Mouse (Mus musculus) layer of hippocampus, adult 9-10 months (tissue): ENCODE results near the gene Adi1.

Experiments
- DNase-seq: peaks from one replicate; pipeline ENCODE4 v3.0.0; 2022; ENCODE audit warnings: low spot score

Gene Adi1

GRCm38 (mm10) chr12:28675121-28675924 lies at the start of gene Adi1:
TSS of gene Adi1 (plus strand) at chr12:28675231.
- peak; percentile 61 for DNase-seq

- DNase-seq = no peak
Measured at GRCm38 (mm10) chr12:28625407-28625806, 49.6 kb upstream of the Adi1 start.

- DNase-seq = no peak
Measured at GRCm38 (mm10) chr12:28627092-28627491, 47.9 kb upstream of the Adi1 start.

- no peak for DNase-seq
Measured at GRCm38 (mm10) chr12:28628436-28628835, 46.6 kb upstream of the Adi1 start.

GRCm38 (mm10) chr12:28635058-28635534 lies 39.9 kb upstream of the Adi1 start:
- no peak for DNase-seq

- peak; percentile 80 for DNase-seq
Measured at GRCm38 (mm10) chr12:28635535-28636476, 39.2 kb upstream of the Adi1 start, which contains the start of gene Rps7. TSS of gene Rps7 (minus strand) at chr12:28635953.

GRCm38 (mm10) chr12:28636543-28636942 lies 38.5 kb upstream of the Adi1 start:
- no peak for DNase-seq

GRCm38 (mm10) chr12:28638778-28639177 lies 36.3 kb upstream of the Adi1 start:
- no peak for DNase-seq

GRCm38 (mm10) chr12:28649141-28650110 lies 25.6 kb upstream of the Adi1 start, which contains the start of gene Rnaseh1:
TSS of gene Rnaseh1 (plus strand) at chr12:28649602.
- DNase-seq = peak; percentile 75

- no peak for DNase-seq
Measured at GRCm38 (mm10) chr12:28662628-28663027, 12.4 kb upstream of the Adi1 start.

- DNase-seq = no peak
Measured at GRCm38 (mm10) chr12:28666734-28667133, 8.3 kb upstream of the Adi1 start.

- no peak for DNase-seq
Measured at GRCm38 (mm10) chr12:28667287-28667686, 7.7 kb upstream of the Adi1 start.

GRCm38 (mm10) chr12:28674038-28674720 lies 852 bp upstream of the Adi1 start:
- no peak for DNase-seq

GRCm38 (mm10) chr12:28675925-28676209 lies 836 bp downstream of the Adi1 start:
- no peak for DNase-seq

- no peak for DNase-seq
Measured at GRCm38 (mm10) chr12:28684674-28685073, 9.6 kb downstream of the Adi1 start.

GRCm38 (mm10) chr12:28685771-28686170 lies 10.7 kb downstream of the Adi1 start:
- no peak for DNase-seq

- DNase-seq = no peak
Measured at GRCm38 (mm10) chr12:28686199-28686879, 11.3 kb downstream of the Adi1 start.

GRCm38 (mm10) chr12:28688996-28689395 lies 14.0 kb downstream of the Adi1 start:
- DNase-seq = no peak

- no peak for DNase-seq
Measured at GRCm38 (mm10) chr12:28690730-28691129, 15.7 kb downstream of the Adi1 start.

- no peak for DNase-seq
Measured at GRCm38 (mm10) chr12:28693738-28694137, 18.7 kb downstream of the Adi1 start.
